Mouse (Mus musculus) neural tube, embryonic 15.5 days (tissue): Measurements from ENCODE around the gene Olfr203. TPM values are rescaled to one million over a fixed set of nuclear protein-coding genes. Genes with fewer than 3 reads are reported as not detected.

ENCODE experiments used
- polyA plus RNA-seq: library from polyadenylated mRNA; unstranded; fragments of >200 nt; fragmentation: Nextera tagmentation; extraction: Ambion mirVana; gene quantifications from 2 replicates; pipeline ENCODE4 v1.2.1, GENCODE M21; 2015

Gene Olfr203
- polyA plus RNA-seq, 1 experiment from 2014 or later: not detected

Other genes starting within 250 kb of the Olfr203 start
- not detected in 2 replicates for gene Olfr190, start 220.9 kb upstream of the Olfr203 start, polyA plus RNA-seq
- not detected in 2 replicates for gene Olfr191, start 209.1 kb upstream of the Olfr203 start, polyA plus RNA-seq
- not detected in 2 replicates for gene Olfr193, start 187.0 kb upstream of the Olfr203 start, polyA plus RNA-seq
- gene Olfr194, start 177.8 kb upstream of the Olfr203 start, polyA plus RNA-seq: not detected in 2 replicates
- gene Olfr195, start 151.8 kb upstream of the Olfr203 start, polyA plus RNA-seq: not detected in 2 replicates
- not detected in 2 replicates for gene Olfr196, start 128.4 kb upstream of the Olfr203 start, polyA plus RNA-seq
- not detected in 2 replicates for gene Olfr198, start 95.3 kb upstream of the Olfr203 start, polyA plus RNA-seq
- gene Olfr199, start 79.1 kb upstream of the Olfr203 start, polyA plus RNA-seq: not detected in 2 replicates
- gene Olfr201, start 26.2 kb upstream of the Olfr203 start, polyA plus RNA-seq: not detected in 2 replicates
- gene Olfr202, start 12.1 kb upstream of the Olfr203 start, polyA plus RNA-seq: not detected in 2 replicates
- not detected in 2 replicates for gene Olfr204, start 19.4 kb downstream of the Olfr203 start, polyA plus RNA-seq
- not detected in 2 replicates for gene Olfr205, start 32.3 kb downstream of the Olfr203 start, polyA plus RNA-seq
- not detected in 2 replicates for gene Olfr206, start 50.4 kb downstream of the Olfr203 start, polyA plus RNA-seq
- gene Olfr209, start 65.1 kb downstream of the Olfr203 start, polyA plus RNA-seq: not detected in 2 replicates
- not detected in 2 replicates for gene Gabrr3, start 108.5 kb downstream of the Olfr203 start, polyA plus RNA-seq
- 15.4 and 19.9 TPM in 2 replicates for gene Riox2, start 172.9 kb downstream of the Olfr203 start, polyA plus RNA-seq